Mouse (Mus musculus): ENCODE data around the gene Atp6v0b.

DNA sequence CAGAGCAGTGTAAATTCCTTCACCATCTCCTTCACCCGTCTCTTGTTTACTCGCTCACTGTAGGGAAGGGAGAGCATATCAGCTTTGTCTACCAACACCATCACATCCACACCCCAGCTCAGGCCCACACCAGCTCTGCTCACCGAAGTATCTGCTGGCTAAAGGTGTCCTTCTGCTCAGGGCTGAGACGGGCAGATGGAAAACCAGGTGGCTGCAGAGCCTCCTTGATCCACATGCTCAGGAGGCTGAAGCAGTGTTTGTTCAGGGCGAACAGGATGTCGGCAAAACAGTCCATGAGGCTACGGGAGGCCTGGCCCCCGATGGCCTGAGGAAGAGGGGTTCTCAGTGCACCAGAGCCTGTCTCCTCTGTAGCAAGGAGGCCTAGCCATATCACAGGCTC, 7.5 kb upstream of the Atp6v0b start:
- TF ChIP-seq POLR2A (IDR thresholded peaks at IDR 0.05; ENCODE audit: insufficient read depth, low read depth, low read length) (no peak), EP300 (IDR thresholded peaks at IDR 0.05; ENCODE audit: insufficient read depth, low read depth, low read length) (no peak)
